Mouse (Mus musculus): ENCODE results near the gene Trim7.
"Not testable (repeated sequence)": the region's sequence is repeated elsewhere in the genome, so short reads cannot be mapped to it uniquely, and the experiment has no call there.

Trim7 gene

GRCm38 (mm10) chr11:48827926-48828325 lies 2.0 kb downstream of the Trim7 start:
- DNase-seq: no peak

- DNase-seq: no peak
Measured at GRCm38 (mm10) chr11:48830279-48830678, 4.3 kb downstream of the Trim7 start.

GRCm38 (mm10) chr11:48831273-48831672 lies 5.3 kb downstream of the Trim7 start:
- no peak for DNase-seq

- no peak for DNase-seq
Measured at GRCm38 (mm10) chr11:48833078-48833730, 7.3 kb downstream of the Trim7 start.

GRCm38 (mm10) chr11:48833731-48834639 lies 8.0 kb downstream of the Trim7 start:
- DNase-seq: peak; percentile 96

- no peak for DNase-seq
Measured at GRCm38 (mm10) chr11:48835923-48836322, 10.0 kb downstream of the Trim7 start.

- DNase-seq: no peak
Measured at GRCm38 (mm10) chr11:48836990-48837309, 11.0 kb downstream of the Trim7 start.

- DNase-seq: peak; percentile 75
Measured at GRCm38 (mm10) chr11:48837310-48838180, 11.6 kb downstream of the Trim7 start.

- DNase-seq: no peak
Measured at GRCm38 (mm10) chr11:48838181-48838797, 12.3 kb downstream of the Trim7 start.

- no peak for DNase-seq
Measured at GRCm38 (mm10) chr11:48838879-48839680, 13.1 kb downstream of the Trim7 start.

- no peak for DNase-seq
Measured at GRCm38 (mm10) chr11:48840805-48841204, 14.9 kb downstream of the Trim7 start.

- no peak for DNase-seq
Measured at GRCm38 (mm10) chr11:48841213-48841612, 15.3 kb downstream of the Trim7 start.

GRCm38 (mm10) chr11:48842378-48842792 lies 16.4 kb downstream of the Trim7 start:
- DNase-seq: no peak

GRCm38 (mm10) chr11:48843202-48843601 lies 17.3 kb downstream of the Trim7 start:
- DNase-seq: no peak

- no peak for DNase-seq
Measured at GRCm38 (mm10) chr11:48844309-48844708, 18.4 kb downstream of the Trim7 start.

- no peak for DNase-seq
Measured at GRCm38 (mm10) chr11:48845244-48845815, 19.4 kb downstream of the Trim7 start.

GRCm38 (mm10) chr11:48846362-48846761 lies 20.4 kb downstream of the Trim7 start:
- DNase-seq: not testable (repeated sequence)

- no peak for DNase-seq
Measured at GRCm38 (mm10) chr11:48846881-48847280, 20.9 kb downstream of the Trim7 start.

GRCm38 (mm10) chr11:48850240-48850639 lies 24.3 kb downstream of the Trim7 start:
- DNase-seq: no peak

GRCm38 (mm10) chr11:48851270-48851995 lies 25.5 kb downstream of the Trim7 start:
- no peak for DNase-seq

GRCm38 (mm10) chr11:48852190-48852589 lies 26.2 kb downstream of the Trim7 start:
- DNase-seq: no peak
